ENCODE assay signal across 19 mouse cellular contexts in genomic region chr2:5214581-5214980, GRCm38 (mm10).
"Had no signal": no experiment of that assay in that cellular context is flagged by ENCODE, and none has a peak within 500 bp of the region (broad histone marks: within the 10 kb centered on the region; RNA-seq: fewer than 3 reads in every experiment).

No protein-coding gene starts in this region.

- H3K4me1 ChIP-seq: liver, embryonic 15.5 days; lung, embryonic 15.5 days; megakaryocyte, embryonic 14.5 days; midbrain, embryonic 10.5 days; midbrain, embryonic 13.5 days; neural tube, embryonic 13.5 days had no signal

- H3K4me2 ChIP-seq: limb, embryonic 12.5 days; liver, embryonic 12.5 days; liver, embryonic 15.5 days; lung, embryonic 15.5 days; midbrain, embryonic 13.5 days; neural tube, embryonic 13.5 days had no signal

- H3K27me3 ChIP-seq: limb, embryonic 12.5 days; liver, embryonic 12.5 days; liver, embryonic 15.5 days; lung, embryonic 15.5 days; midbrain, embryonic 13.5 days; neural tube, embryonic 13.5 days had no signal

- H3K27ac ChIP-seq: kidney, postnatal 0 days; layer of hippocampus, adult 2 months; limb, embryonic 12.5 days; liver, embryonic 12.5 days; liver, embryonic 15.5 days; lung, embryonic 15.5 days; midbrain, embryonic 10.5 days; midbrain, embryonic 13.5 days; neural tube, embryonic 13.5 days had no signal

- ATAC-seq: liver, embryonic 12.5 days; midbrain, embryonic 13.5 days; midbrain, embryonic 16.5 days had no signal

- DNase-seq: kidney, postnatal 25 days; layer of hippocampus, adult 9-11 months; liver; lung, adult 18-20 months; lung, postnatal 36 days; thymus, adult 18-20 months; thymus, postnatal 36 days had no signal

- H3K4me3 ChIP-seq: layer of hippocampus, adult 2 months; limb, embryonic 12.5 days; liver, embryonic 12.5 days; liver, embryonic 15.5 days; lung, embryonic 15.5 days; megakaryocyte, embryonic 14.5 days; midbrain, embryonic 10.5 days; midbrain, embryonic 13.5 days; myocyte; neural tube, embryonic 13.5 days had no signal

- H3K36me3 ChIP-seq: limb, embryonic 12.5 days; liver, embryonic 12.5 days; liver, embryonic 15.5 days; lung, embryonic 15.5 days; midbrain, embryonic 10.5 days; midbrain, embryonic 13.5 days; neural tube, embryonic 13.5 days had no signal

- H3K9ac ChIP-seq: limb, embryonic 12.5 days; liver, embryonic 12.5 days; liver, embryonic 15.5 days; lung, embryonic 15.5 days; midbrain, embryonic 13.5 days; neural tube, embryonic 13.5 days had no signal

- H3K9me3 ChIP-seq: limb, embryonic 12.5 days; liver, embryonic 12.5 days; liver, embryonic 15.5 days; lung, embryonic 15.5 days; midbrain, embryonic 10.5 days; midbrain, embryonic 13.5 days; neural tube, embryonic 13.5 days had no signal
